Mouse (Mus musculus) testis, adult 10 weeks (tissue): ENCODE results near the gene Dnaic1. TPM values are rescaled to one million over a fixed set of nuclear protein-coding genes. Genes with fewer than 3 reads are reported as not detected.

ENCODE experiments used
- polyA plus RNA-seq: library from polyadenylated mRNA; stranded (reverse); fragments of 350-450 nt; fragmentation: Illumina TruSeq; extraction: RNeasy Lipid Tissue Mini Kit (QIAGEN cat#74804); gene quantifications from one replicate; pipeline ENCODE4 v1.2.3, GENCODE M21; 2014; ENCODE audit warnings: low read depth, low replicate concordance

Dnaic1 gene
- 36.1 TPM for polyA plus RNA-seq

GRCm38 (mm10) chr4:41569411-41569885 is at the start of gene Dnaic1, which contains the start of gene Fam219a:
TSS of gene Dnaic1 (plus strand) at chr4:41569775.
TSS of gene Fam219a (minus strand) at chr4:41569538.

GRCm38 (mm10) chr4:41639913-41640507 is 70.4 kb downstream of the Dnaic1 start, which contains the start of gene Enho:
TSS of gene Enho (minus strand) at chr4:41640324.

Other genes starting within 250 kb of the Dnaic1 start
- 72.6 TPM for gene Ubap1, start 220.8 kb upstream of the Dnaic1 start, polyA plus RNA-seq
- 26.8 TPM for gene Kif24, start 104.9 kb upstream of the Dnaic1 start, polyA plus RNA-seq
- 13.1 TPM for gene Nudt2, start 104.6 kb upstream of the Dnaic1 start, polyA plus RNA-seq
- gene AI464131, start 66.7 kb upstream of the Dnaic1 start, polyA plus RNA-seq: 4.2 TPM
- gene 1110017D15Rik, start 52.4 kb upstream of the Dnaic1 start, polyA plus RNA-seq: 211 TPM
- gene Fam219a, start 237 bp upstream of the Dnaic1 start, polyA plus RNA-seq: 5.2 TPM
- gene Enho, start 70.5 kb downstream of the Dnaic1 start, polyA plus RNA-seq: 0.17 TPM
- not detected for gene Cntfr, start 127.3 kb downstream of the Dnaic1 start, polyA plus RNA-seq
- gene Il11ra1, start 130.2 kb downstream of the Dnaic1 start, polyA plus RNA-seq: 4.1 TPM
- not detected for gene Rpp25l, start 143.8 kb downstream of the Dnaic1 start, polyA plus RNA-seq
- 23.1 TPM for gene Dctn3, start 153.4 kb downstream of the Dnaic1 start, polyA plus RNA-seq
- gene Arid3c, start 161.4 kb downstream of the Dnaic1 start, polyA plus RNA-seq: not detected
- 0.49 TPM for gene Galt, start 185.5 kb downstream of the Dnaic1 start, polyA plus RNA-seq
- 7.2 TPM for gene Sigmar1, start 186.4 kb downstream of the Dnaic1 start, polyA plus RNA-seq
- gene Ccl27a, start 204.5 kb downstream of the Dnaic1 start, polyA plus RNA-seq: 25.9 TPM